Mouse (Mus musculus) NIH3T3 (cell line): Measurements from ENCODE around the gene Flywch1.

Source experiments
- DNase-seq: peaks from one replicate; pipeline ENCODE4 v3.0.0-alpha.2; 2012; ENCODE audit warnings: low read depth

The Flywch1 gene

GRCm38 (mm10) chr17:23771284-23772218 is at the start of gene Flywch1:
Gene Flywch1, minus strand, starts transcription at chr17:23771602.
- peak; percentile 99 for DNase-seq

- no peak for DNase-seq
Observed at GRCm38 (mm10) chr17:23820731-23821130, 49.3 kb upstream of the Flywch1 start.

- no peak for DNase-seq
Observed at GRCm38 (mm10) chr17:23819235-23819634, 47.8 kb upstream of the Flywch1 start.

- DNase-seq = no peak
Observed at GRCm38 (mm10) chr17:23818579-23818978, 47.2 kb upstream of the Flywch1 start.

- no peak for DNase-seq
Observed at GRCm38 (mm10) chr17:23815641-23816040, 44.2 kb upstream of the Flywch1 start.

- DNase-seq = no peak
Observed at GRCm38 (mm10) chr17:23807918-23808317, 36.5 kb upstream of the Flywch1 start.

- no peak for DNase-seq
Observed at GRCm38 (mm10) chr17:23806867-23807266, 35.5 kb upstream of the Flywch1 start.

- no peak for DNase-seq
Observed at GRCm38 (mm10) chr17:23804426-23805085, 33.2 kb upstream of the Flywch1 start.

- DNase-seq = peak; percentile 93
Observed at GRCm38 (mm10) chr17:23803366-23804041, 32.1 kb upstream of the Flywch1 start.

GRCm38 (mm10) chr17:23802746-23803365 is 31.5 kb upstream of the Flywch1 start:
- DNase-seq = peak; percentile 99

- no peak for DNase-seq
Observed at GRCm38 (mm10) chr17:23801627-23802026, 30.2 kb upstream of the Flywch1 start.

- peak; percentile 44 for DNase-seq
Observed at GRCm38 (mm10) chr17:23797316-23797715, 25.9 kb upstream of the Flywch1 start.

- DNase-seq = no peak
Observed at GRCm38 (mm10) chr17:23795323-23795722, 23.9 kb upstream of the Flywch1 start.

GRCm38 (mm10) chr17:23791079-23791357 is 19.6 kb upstream of the Flywch1 start:
- DNase-seq = no peak

- DNase-seq = no peak
Observed at GRCm38 (mm10) chr17:23790269-23791078, 19.1 kb upstream of the Flywch1 start, which contains the start of gene Srrm2. Gene Srrm2, plus strand, starts transcription at chr17:23790532.

GRCm38 (mm10) chr17:23789749-23790268 is 18.4 kb upstream of the Flywch1 start:
- DNase-seq = no peak

GRCm38 (mm10) chr17:23788973-23789372 is 17.6 kb upstream of the Flywch1 start:
- DNase-seq = peak; percentile 49

GRCm38 (mm10) chr17:23786510-23786931 is 15.1 kb upstream of the Flywch1 start:
- DNase-seq = no peak

- no peak for DNase-seq
Observed at GRCm38 (mm10) chr17:23785561-23786471, 14.4 kb upstream of the Flywch1 start, which contains the start of gene Flywch2. Gene Flywch2, minus strand, starts transcription at chr17:23786081.

GRCm38 (mm10) chr17:23783352-23783751 is 11.9 kb upstream of the Flywch1 start:
- peak; percentile 76 for DNase-seq
